Mouse (Mus musculus): ENCODE data around the gene Pnisr. TPM values are rescaled to one million over a fixed set of nuclear protein-coding genes. Genes with fewer than 3 reads are reported as not detected.

Gene Pnisr
- polyA plus RNA-seq, 1 experiment from 2014 or later: 36.3 TPM

- H3K9me3 ChIP-seq (ENCODE audit: control insufficient read depth): no peaks in the 10 kb centered on the region
- ATAC-seq: peak; percentile 90
- H3K4me3 ChIP-seq (ENCODE audit: low read depth, low read length): peak within 1 kb of the TSS; percentile 83
- no peak for TF ChIP-seq CTCF (IDR thresholded peaks at IDR 0.05; ENCODE audit: low read depth)
- peak within 1 kb of the TSS; percentile 66 for H3K4me2 ChIP-seq (replicated peaks; ENCODE audit: low read depth)
- peak within 1 kb of the TSS; percentile 82 for H3K9ac ChIP-seq (ENCODE audit: low read depth, low read length)
- under 1% methylated on average over 51 of the region's 51 CpGs for WGBS
- no peaks in the 10 kb centered on the region for H3K4me1 ChIP-seq (replicated peaks; ENCODE audit: control insufficient read depth, insufficient read depth, low read length)
- H3K27me3 ChIP-seq (replicated peaks; ENCODE audit: control insufficient read depth, insufficient read depth, low read length): no peaks in the 10 kb centered on the region
- H3K27ac ChIP-seq (ENCODE audit: low read depth, low read length): peak within 1 kb of the TSS; percentile 93
- H3K36me3 ChIP-seq (ENCODE audit: control insufficient read depth, insufficient read depth): 0 out of 2 replicates have a peak, but pooled peaks cover 14% of the 10 kb centered on the region
These were observed 32.3 kb downstream of the Pnisr start, which contains the start of gene Coq3 for GRCm38 (mm10) chr4:21879565-21880220. Gene Coq3 (plus strand): TSS chr4:21879673.

GRCm38 (mm10) chr4:21882806-21883205 is 35.4 kb downstream of the Pnisr start:
- TF ChIP-seq CTCF (IDR thresholded peaks at IDR 0.05; ENCODE audit: low read depth): no peak
- no peak overlapping the region for H3K9ac ChIP-seq (ENCODE audit: low read depth, low read length)
- H3K9me3 ChIP-seq (ENCODE audit: control insufficient read depth): no peaks in the 10 kb centered on the region
- no peak for ATAC-seq
- 0 out of 2 replicates have a peak, but pooled peaks cover under 1% of the 10 kb centered on the region for H3K36me3 ChIP-seq (ENCODE audit: control insufficient read depth, insufficient read depth)
- H3K27ac ChIP-seq (ENCODE audit: low read depth, low read length): no peak overlapping the region
- H3K4me1 ChIP-seq (replicated peaks; ENCODE audit: control insufficient read depth, insufficient read depth, low read length): no peaks in the 10 kb centered on the region
- no peak overlapping the region for H3K4me2 ChIP-seq (replicated peaks; ENCODE audit: low read depth)
- 93% methylated on average over 6 of the region's 6 CpGs for WGBS
- H3K4me3 ChIP-seq (ENCODE audit: low read depth, low read length): no peak overlapping the region
- no peaks in the 10 kb centered on the region for H3K27me3 ChIP-seq (replicated peaks; ENCODE audit: control insufficient read depth, insufficient read depth, low read length)

- no peak for ATAC-seq
- H3K27me3 ChIP-seq (replicated peaks; ENCODE audit: control insufficient read depth, insufficient read depth, low read length): no peaks in the 10 kb centered on the region
- H3K4me2 ChIP-seq (replicated peaks; ENCODE audit: low read depth): no peak overlapping the region
- no peak overlapping the region for H3K9ac ChIP-seq (ENCODE audit: low read depth, low read length)
- H3K36me3 ChIP-seq (ENCODE audit: control insufficient read depth, insufficient read depth): no peaks in the 10 kb centered on the region
- no peak overlapping the region for H3K4me3 ChIP-seq (ENCODE audit: low read depth, low read length)
- H3K9me3 ChIP-seq (ENCODE audit: control insufficient read depth): no peaks in the 10 kb centered on the region
- 77% methylated on average over 8 of the region's 8 CpGs for WGBS
- TF ChIP-seq CTCF (IDR thresholded peaks at IDR 0.05; ENCODE audit: low read depth): no peak
- H3K27ac ChIP-seq (ENCODE audit: low read depth, low read length): no peak overlapping the region
- no peaks in the 10 kb centered on the region for H3K4me1 ChIP-seq (replicated peaks; ENCODE audit: control insufficient read depth, insufficient read depth, low read length)
These were observed 38.4 kb downstream of the Pnisr start for GRCm38 (mm10) chr4:21885831-21886230.

Other genes with a start within 250 kb of the Pnisr start
- not detected in 2 replicates for gene Prdm13, start 161.6 kb upstream of the Pnisr start, polyA plus RNA-seq (2015; fragmentation: Nextera tagmentation; extraction: Ambion mirVana)
- 20.2 and 20.7 TPM in 2 replicates for gene Ccnc, start 119.9 kb upstream of the Pnisr start, polyA plus RNA-seq (2015; fragmentation: Nextera tagmentation; extraction: Ambion mirVana)
- 3.4 and 3.7 TPM in 2 replicates for gene Usp45, start 80.4 kb upstream of the Pnisr start, polyA plus RNA-seq (2015; fragmentation: Nextera tagmentation; extraction: Ambion mirVana)
- 21.1 and 21.3 TPM in 2 replicates for gene Tstd3, start 80.4 kb upstream of the Pnisr start, polyA plus RNA-seq (2015; fragmentation: Nextera tagmentation; extraction: Ambion mirVana)
- gene Coq3, start 32.1 kb downstream of the Pnisr start, polyA plus RNA-seq (2015; fragmentation: Nextera tagmentation; extraction: Ambion mirVana): 11.8 and 12.0 TPM in 2 replicates
- gene Faxc, start 83.7 kb downstream of the Pnisr start, polyA plus RNA-seq (2015; fragmentation: Nextera tagmentation; extraction: Ambion mirVana): 1.5 TPM in 2 replicates

All from intestine, postnatal 0 days (tissue).